Mouse (Mus musculus) heart, embryonic 14.5 days (tissue): ENCODE data around the gene Bco1. TPM values are rescaled to one million over a fixed set of nuclear protein-coding genes. Genes with fewer than 3 reads are reported as not detected.

Experiments used
- ATAC-seq: fragments of 200-750 bp; cut with Nextera tagmentation; 2 replicates; pipeline ENCODE4 v1.8.0; 2017; ENCODE audit warnings: low read depth, moderate TSS enrichment; ENCODE audit not compliant: insufficient number of reproducible peaks, insufficient read depth, low FRiP score
- H3K27ac ChIP-seq, 2 experiments: fragments of 200-500 bp in 1 of 2; fragments of 300-500 bp in 1 of 2; sonication (generic) in 1 of 2; replicated peaks in 1 of 2; 2 replicates each; pipeline ENCODE4 v1.5.1; 2012 to 2014; ENCODE audit warnings: low read depth in 2 of 2, low read length in 2 of 2, control low read depth in 1 of 2, mild to moderate bottlenecking in 1 of 2, mixed read lengths in 1 of 2; ENCODE audit not compliant: control insufficient read depth in 1 of 2, insufficient read depth in 1 of 2
- H3K27me3 ChIP-seq: fragments of 300-500 bp; sonication (generic); 2 replicates; pipeline ENCODE4 v1.6.1; 2014; ENCODE audit warnings: mild to moderate bottlenecking, low read length, control low read depth; ENCODE audit not compliant: control insufficient read depth, insufficient read depth
- H3K36me3 ChIP-seq: fragments of 300-500 bp; sonication (generic); 2 replicates; pipeline ENCODE4 v1.6.1; 2014; ENCODE audit warnings: mild to moderate bottlenecking, control low read depth, low read length, mixed read lengths; ENCODE audit not compliant: control insufficient read depth, insufficient read depth
- H3K4me1 ChIP-seq, 2 experiments: fragments of 200-500 bp in 1 of 2; fragments of 300-500 bp in 1 of 2; sonication (generic) in 1 of 2; 2 replicates each; pipeline ENCODE4 v1.6.1; 2012 to 2014; ENCODE audit warnings: low read length in 2 of 2, control low read depth in 1 of 2, mixed read lengths in 1 of 2; ENCODE audit not compliant: control insufficient read depth in 2 of 2, insufficient read depth in 2 of 2
- H3K4me2 ChIP-seq: fragments of 300-500 bp; sonication (generic); 2 replicates; pipeline ENCODE4 v1.6.1; 2014; ENCODE audit warnings: mild to moderate bottlenecking, low read length
- H3K4me3 ChIP-seq, 2 experiments: fragments of 200-500 bp in 1 of 2; fragments of 300-500 bp in 1 of 2; sonication (generic) in 1 of 2; 2 replicates each; pipeline ENCODE4 v1.5.1; 2012 to 2014; ENCODE audit warnings: low read length in 2 of 2, mild to moderate bottlenecking in 2 of 2, control low read depth in 1 of 2, low read depth in 1 of 2, moderate library complexity in 1 of 2; ENCODE audit not compliant: control insufficient read depth in 1 of 2, insufficient read depth in 1 of 2
- H3K9ac ChIP-seq: fragments of 300-500 bp; sonication (generic); 2 replicates; pipeline ENCODE4 v1.6.1; 2014; ENCODE audit warnings: mild to moderate bottlenecking, low read length
- H3K9me3 ChIP-seq: fragments of 300-500 bp; sonication (generic); 2 replicates; pipeline ENCODE4 v1.6.1; 2016; ENCODE audit warnings: low read length, control low read depth; ENCODE audit not compliant: control insufficient read depth
- WGBS: fragments of 180-500 bp; shearing (Covaris S2); extraction: QIAGEN DNeasy Blood & Tissue Kit; methylation state at CpG from one replicate; pipeline ENCODE4 v1.1.7; 2014; 5-methylcytosine and 5-hydroxymethylcytosine counted together
- polyA plus RNA-seq: library from polyadenylated mRNA; unstranded; fragments of >200 nt; fragmentation: Nextera tagmentation; extraction: Ambion mirVana; gene quantifications from 2 replicates; pipeline ENCODE4 v1.2.1, GENCODE M21; 2014

Bco1 gene
- polyA plus RNA-seq, 1 experiment from 2014 or later: not detected

DNA sequence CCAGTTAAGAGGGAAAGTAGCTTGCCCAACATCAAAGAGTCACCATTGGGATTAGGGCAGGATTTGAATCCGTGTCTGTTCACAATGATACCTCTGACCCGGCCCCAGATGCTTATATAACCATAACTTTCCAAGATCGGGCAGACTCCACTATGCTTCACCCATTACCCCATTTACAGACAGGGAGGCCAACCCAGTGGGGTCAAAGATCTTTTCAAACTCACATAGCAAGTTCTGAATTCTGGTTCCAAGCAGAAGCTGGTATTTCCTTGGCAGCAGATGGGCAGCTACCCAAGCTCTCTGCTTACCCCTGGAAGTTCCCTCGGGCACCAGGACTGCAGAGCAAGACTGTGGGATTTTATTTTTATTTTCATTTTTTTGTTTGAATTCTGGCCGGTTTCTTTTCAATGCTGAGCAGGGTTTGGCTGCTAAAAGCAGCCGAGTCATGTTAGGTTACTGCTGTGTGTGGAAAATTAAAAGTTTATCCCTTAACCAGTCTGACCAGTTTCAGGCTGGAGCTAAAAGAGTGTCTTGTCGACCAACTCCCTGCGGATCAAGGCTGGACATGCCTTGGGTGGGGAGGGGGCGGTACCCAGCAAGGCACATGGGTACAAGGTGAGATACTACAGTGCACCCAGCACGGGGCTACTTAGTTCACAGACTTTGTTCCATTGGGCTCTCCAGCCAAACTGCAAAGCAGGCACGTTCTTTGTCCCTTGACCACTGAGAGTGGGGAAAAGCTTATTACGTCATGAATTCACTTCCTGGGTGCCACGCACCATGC lies 28.4 kb downstream of the Bco1 start:
- Histone ChIP-seq H3K4me1 (peaks cover 0 to 2% of the 10 kb centered on the region in 2 experiments; a peak in 1 of 4 replicates), H3K9me3 (no peaks in the 10 kb centered on the region), H3K4me3 (no peak overlapping the region), H3K9ac (no peak overlapping the region), H3K27ac (no peak overlapping the region), H3K27me3 (no peaks in the 10 kb centered on the region), H3K4me2 (no peak overlapping the region), H3K36me3 (no peaks in the 10 kb centered on the region)
- WGBS: 74% methylated on average over 13 of the region's 13 CpGs
- no peak for ATAC-seq

- Histone ChIP-seq H3K27ac (no peak overlapping the region), H3K9me3 (no peaks in the 10 kb centered on the region), H3K4me3 (no peak overlapping the region), H3K27me3 (no peaks in the 10 kb centered on the region), H3K9ac (no peak overlapping the region), H3K36me3 (no peaks in the 10 kb centered on the region), H3K4me2 (no peak overlapping the region), H3K4me1 (peaks cover 0 to 2% of the 10 kb centered on the region in 2 experiments; a peak in 1 of 4 replicates)
- no peak for ATAC-seq
- WGBS: 90% methylated on average over 3 of the region's 3 CpGs
Observed at GRCm38 (mm10) chr8:117125854-117126253, 30.2 kb downstream of the Bco1 start.

GRCm38 (mm10) chr8:117126411-117126810 lies 30.8 kb downstream of the Bco1 start:
- H3K4me3 ChIP-seq: no peak overlapping the region
- no peaks in the 10 kb centered on the region for H3K4me1 ChIP-seq
- no peaks in the 10 kb centered on the region for H3K36me3 ChIP-seq
- ATAC-seq: no peak
- no peak overlapping the region for H3K4me2 ChIP-seq
- WGBS: 85% methylated on average over 3 of the region's 3 CpGs
- no peak overlapping the region for H3K9ac ChIP-seq
- no peak overlapping the region for H3K27ac ChIP-seq
- H3K9me3 ChIP-seq: no peaks in the 10 kb centered on the region
- H3K27me3 ChIP-seq: no peaks in the 10 kb centered on the region

- H3K27me3 ChIP-seq: no peaks in the 10 kb centered on the region
- H3K9ac ChIP-seq: no peak overlapping the region
- no peaks in the 10 kb centered on the region for H3K9me3 ChIP-seq
- no peaks in the 10 kb centered on the region for H3K36me3 ChIP-seq
- 76% methylated on average over 8 of the region's 8 CpGs for WGBS
- no peak overlapping the region for H3K4me2 ChIP-seq
- no peaks in the 10 kb centered on the region for H3K4me1 ChIP-seq
- H3K27ac ChIP-seq: no peak overlapping the region
- no peak for ATAC-seq
- no peak overlapping the region for H3K4me3 ChIP-seq
Observed at GRCm38 (mm10) chr8:117127063-117127462, 31.4 kb downstream of the Bco1 start.

DNA sequence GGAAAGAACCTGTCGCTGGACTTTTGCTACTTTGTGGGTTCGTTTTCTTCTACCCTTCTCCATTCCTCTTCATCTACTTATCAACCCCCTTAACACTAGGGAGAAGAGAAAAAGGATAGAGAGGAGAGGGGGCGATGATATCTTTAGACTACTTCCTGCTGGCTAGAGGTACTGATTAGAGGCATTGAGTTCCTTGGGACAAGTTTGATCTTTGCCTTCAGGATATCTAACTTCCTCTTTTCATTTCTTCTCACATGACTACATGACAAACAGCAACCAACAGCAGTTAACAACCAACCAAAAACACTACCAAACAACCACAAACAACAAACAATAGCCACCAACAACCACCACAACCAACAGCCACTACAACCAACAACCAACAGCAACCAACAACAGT lies 38.0 kb downstream of the Bco1 start:
- Histone ChIP-seq H3K4me1 (peaks cover 7% of the 10 kb centered on the region in 2 experiments), H3K4me2 (no peak overlapping the region), H3K9me3 (peaks cover 4% of the 10 kb centered on the region; the same call in 1 of the 2 replicates), H3K9ac (no peak overlapping the region), H3K27ac (no peak overlapping the region), H3K4me3 (no peak overlapping the region), H3K36me3 (no peaks in the 10 kb centered on the region), H3K27me3 (no peaks in the 10 kb centered on the region)
- no peak for ATAC-seq
- 65% methylated on average over 3 of the region's 3 CpGs for WGBS

GRCm38 (mm10) chr8:117136351-117136750 lies 40.7 kb downstream of the Bco1 start:
- H3K36me3 ChIP-seq: no peaks in the 10 kb centered on the region
- no peak overlapping the region for H3K4me3 ChIP-seq
- no peak overlapping the region for H3K27ac ChIP-seq
- H3K27me3 ChIP-seq: no peaks in the 10 kb centered on the region
- no peak overlapping the region for H3K9ac ChIP-seq
- no peak overlapping the region for H3K4me2 ChIP-seq
- H3K9me3 ChIP-seq: peaks cover 11% of the 10 kb centered on the region; the same call in 1 of the 2 replicates
- ATAC-seq: no peak
- peaks cover 7% of the 10 kb centered on the region in 2 experiments for H3K4me1 ChIP-seq
- WGBS: 22% methylated on average over 4 of the region's 4 CpGs

GRCm38 (mm10) chr8:117136763-117137162 lies 41.1 kb downstream of the Bco1 start:
- H3K4me3 ChIP-seq: no peak overlapping the region
- H3K27me3 ChIP-seq: no peaks in the 10 kb centered on the region
- no peak for ATAC-seq
- H3K9ac ChIP-seq: no peak overlapping the region
- peaks cover 11% of the 10 kb centered on the region; the same call in 1 of the 2 replicates for H3K9me3 ChIP-seq
- H3K36me3 ChIP-seq: no peaks in the 10 kb centered on the region
- WGBS: 21% methylated on average over 2 of the region's 2 CpGs
- no peak overlapping the region for H3K27ac ChIP-seq
- H3K4me2 ChIP-seq: no peak overlapping the region
- H3K4me1 ChIP-seq: peaks cover 7% of the 10 kb centered on the region in 2 experiments
